Mouse (Mus musculus) brain, embryonic 14.5 days (tissue): ENCODE measurements around the gene Ddx27.

Experiments
- CTCF ChIP-seq: fragments of 200-500 bp; IDR thresholded peaks from 2 replicates; pipeline ENCODE4 v1.5.1; 2012; ENCODE audit warnings: inconsistent platforms, mild to moderate bottlenecking, moderate library complexity, borderline replicate concordance; ENCODE audit not compliant: insufficient read depth, insufficient read length; ENCODE audit errors: extremely low read depth
- POLR2A ChIP-seq: fragments of 200-500 bp; IDR thresholded peaks from 2 replicates; pipeline ENCODE4 v1.6.1; 2012; ENCODE audit warnings: mild to moderate bottlenecking, inconsistent platforms, borderline replicate concordance; ENCODE audit not compliant: poor library complexity, insufficient read depth, insufficient read length, severe bottlenecking; ENCODE audit errors: extremely low read depth

- no peak for TF ChIP-seq POLR2A
- TF ChIP-seq CTCF: no peak
These were observed 66.1 kb downstream of the Ddx27 start for GRCm38 (mm10) chr2:167081135-167081534.
